Mouse (Mus musculus) forebrain, embryonic 16.5 days (tissue): ENCODE data around the gene Mmp23. TPM values are rescaled to one million over a fixed set of nuclear protein-coding genes. Genes with fewer than 3 reads are reported as not detected.
"Not testable (repeated sequence)": the region's sequence is repeated elsewhere in the genome, so short reads cannot be mapped to it uniquely, and the experiment has no call there.

Source experiments
- ATAC-seq: fragments of 200-750 bp; cut with Nextera tagmentation; 2 replicates; pipeline ENCODE4 v1.8.0; 2017; ENCODE audit warnings: mild to moderate bottlenecking, moderate library complexity
- H3K27ac ChIP-seq: fragments of 300-500 bp; sonication (generic); 2 replicates; pipeline ENCODE4 v1.5.1; 2014; ENCODE audit warnings: low read length, control low read depth
- H3K27me3 ChIP-seq: fragments of 300-500 bp; sonication (generic); replicated peaks from 2 replicates; pipeline ENCODE4 v1.6.1; 2014; ENCODE audit warnings: low read length; ENCODE audit not compliant: control insufficient read depth, insufficient read depth
- H3K36me3 ChIP-seq: fragments of 300-500 bp; sonication (generic); 2 replicates; pipeline ENCODE4 v1.6.1; 2014; ENCODE audit not compliant: control insufficient read depth, insufficient read depth
- H3K4me1 ChIP-seq: fragments of 300-500 bp; sonication (generic); replicated peaks from 2 replicates; pipeline ENCODE4 v1.6.1; 2014; ENCODE audit warnings: low read length; ENCODE audit not compliant: control insufficient read depth, insufficient read depth
- H3K4me2 ChIP-seq: fragments of 300-500 bp; sonication (generic); 2 replicates; pipeline ENCODE4 v1.6.1; 2014; ENCODE audit warnings: mild to moderate bottlenecking, low read length, control low read depth
- H3K4me3 ChIP-seq: fragments of 300-500 bp; sonication (generic); replicated peaks from 2 replicates; pipeline ENCODE4 v1.5.1; 2014; ENCODE audit warnings: mild to moderate bottlenecking, low read length, control low read depth
- H3K9ac ChIP-seq: fragments of 300-500 bp; sonication (generic); replicated peaks from 2 replicates; pipeline ENCODE4 v1.6.1; 2014; ENCODE audit warnings: low read depth, low read length, control low read depth
- H3K9me3 ChIP-seq: fragments of 300-500 bp; sonication (generic); 2 replicates; pipeline ENCODE4 v1.6.1; 2016; ENCODE audit warnings: low read length; ENCODE audit not compliant: control insufficient read depth
- WGBS: fragments of 180-500 bp; shearing (Covaris S2); extraction: QIAGEN DNeasy Blood & Tissue Kit; methylation state at CpG from one replicate; pipeline ENCODE4 v1.1.7; 2014; 5-methylcytosine and 5-hydroxymethylcytosine counted together
- polyA plus RNA-seq: library from polyadenylated mRNA; unstranded; fragments of >200 nt; fragmentation: Nextera tagmentation; extraction: Ambion mirVana; gene quantifications from 2 replicates; pipeline ENCODE4 v1.2.1, GENCODE M21; 2015

The Mmp23 gene
- polyA plus RNA-seq, 1 experiment from 2014 or later, result 3.0 TPM

DNA sequence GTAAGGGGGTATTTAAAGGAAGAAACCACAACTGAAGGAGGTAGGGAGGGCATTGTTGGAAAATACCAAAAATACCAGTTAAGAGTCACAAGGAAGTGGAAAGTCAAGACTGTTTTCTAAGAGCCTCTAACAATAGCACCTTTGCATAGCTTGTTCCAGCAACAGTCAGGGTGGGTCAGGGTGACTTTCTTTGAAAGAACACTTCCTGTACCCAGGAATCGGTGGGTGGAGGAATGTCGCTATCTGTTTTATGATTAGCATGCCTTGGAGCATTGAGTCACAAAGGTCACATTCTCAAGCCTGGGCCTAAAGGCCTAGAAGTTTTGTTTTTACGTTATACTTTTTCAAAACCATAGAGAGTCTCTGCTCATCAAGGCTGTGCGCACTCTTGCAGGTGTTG is 34.6 kb upstream of the Mmp23 start:
- 89% methylated on average over 4 of the region's 4 CpGs for WGBS
- not testable (repeated sequence) for H3K4me1 ChIP-seq, H3K9me3 ChIP-seq, H3K4me3 ChIP-seq, H3K27me3 ChIP-seq, ATAC-seq, H3K27ac ChIP-seq, H3K36me3 ChIP-seq, H3K4me2 ChIP-seq, H3K9ac ChIP-seq

DNA sequence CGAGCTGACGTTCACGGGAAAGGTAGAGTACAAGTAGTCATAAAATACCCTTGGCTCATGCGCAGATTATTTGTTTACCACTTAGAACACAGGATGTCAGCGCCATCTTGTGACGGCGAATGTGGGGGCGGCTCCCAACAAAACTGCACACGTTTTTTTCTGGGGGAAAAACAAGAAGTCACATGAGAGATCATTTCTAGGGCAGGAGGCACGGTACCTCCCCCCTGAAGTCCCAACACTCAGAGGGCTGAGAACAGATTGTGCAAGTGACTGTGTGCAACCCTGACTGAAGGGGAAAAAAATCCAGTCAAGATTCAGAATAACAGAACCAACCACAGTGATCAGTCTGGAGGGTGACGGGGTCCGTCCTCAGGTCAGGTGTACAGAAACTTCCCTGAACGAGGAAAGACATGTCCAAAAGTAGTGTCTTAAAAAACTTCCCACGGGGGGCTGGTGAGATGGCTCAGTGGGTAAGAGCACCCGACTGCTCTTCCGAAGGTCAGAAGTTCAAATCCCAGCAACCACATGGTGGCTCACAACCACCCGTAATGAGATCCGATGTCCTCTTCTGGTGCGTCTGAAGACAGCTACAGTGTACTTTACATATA is 30.6 kb upstream of the Mmp23 start:
- WGBS, result 89% methylated on average over 16 of the region's 19 CpGs

DNA sequence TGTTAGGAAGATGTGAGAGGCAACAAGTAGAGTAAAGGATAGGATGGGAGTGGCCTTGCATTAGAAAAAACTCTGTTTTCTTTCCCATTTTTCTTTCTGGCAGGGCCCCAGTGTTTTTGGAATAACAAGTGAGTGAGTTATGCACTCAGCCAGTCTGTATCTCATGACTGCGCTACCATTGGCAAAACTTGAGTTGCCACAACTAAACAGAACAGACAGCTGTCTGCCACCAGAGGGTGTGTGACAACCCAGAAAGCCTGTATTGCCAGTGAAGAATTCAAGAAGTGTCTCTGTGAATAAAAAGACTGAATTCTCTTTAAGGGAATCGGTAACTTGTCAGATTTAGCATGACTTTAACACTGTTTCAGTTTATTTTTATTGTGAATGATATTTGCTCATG is 22.8 kb upstream of the Mmp23 start:
- Histone ChIP-seq H3K4me1 (no peaks in the 10 kb centered on the region), H3K27ac (no peak overlapping the region)
- WGBS, result 66% methylated on average over 2 of the region's 2 CpGs

More for the DNA sequence above, 30.6 kb upstream of the Mmp23 start:
- ATAC-seq, H3K4me1 ChIP-seq, H3K4me2 ChIP-seq, H3K9me3 ChIP-seq, H3K27me3 ChIP-seq, H3K27ac ChIP-seq, H3K4me3 ChIP-seq, H3K36me3 ChIP-seq, H3K9ac ChIP-seq: not testable (repeated sequence)

DNA sequence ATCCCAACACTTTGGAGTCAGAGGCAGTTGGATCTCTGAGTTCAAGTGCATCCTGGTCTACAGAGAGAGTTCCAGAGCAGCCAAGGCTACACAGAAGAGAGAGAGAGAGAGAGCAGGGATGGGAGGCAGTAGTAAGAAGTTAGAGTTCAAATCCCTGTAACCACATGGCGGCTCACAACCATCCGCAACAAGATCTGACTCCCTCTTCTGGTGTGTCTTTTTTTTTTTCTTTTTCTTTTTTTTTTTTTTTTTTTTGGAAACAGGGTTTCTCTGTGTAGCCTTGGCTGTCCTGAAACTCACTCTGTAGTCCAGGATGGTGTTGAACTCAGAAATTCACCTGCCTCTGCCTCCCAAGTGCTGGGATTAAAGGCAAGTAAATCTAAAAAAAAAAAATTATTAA is 18.9 kb upstream of the Mmp23 start:
- no peak overlapping the region for H3K4me3 ChIP-seq
- WGBS, result 63% methylated on average over 2 of the region's 2 CpGs
- no peaks in the 10 kb centered on the region for H3K36me3 ChIP-seq
- no peak overlapping the region for H3K4me2 ChIP-seq
- ATAC-seq, result no peak
- H3K27me3 ChIP-seq, result no peaks in the 10 kb centered on the region
- H3K4me1 ChIP-seq, result peaks cover 14% of the 10 kb centered on the region
- no peaks in the 10 kb centered on the region for H3K9me3 ChIP-seq
- H3K27ac ChIP-seq, result no peak overlapping the region
- H3K9ac ChIP-seq, result no peak overlapping the region

More for the DNA sequence above, 22.8 kb upstream of the Mmp23 start:
- H3K4me3 ChIP-seq, result no peak overlapping the region
- no peak overlapping the region for H3K4me2 ChIP-seq
- no peaks in the 10 kb centered on the region for H3K9me3 ChIP-seq
- H3K36me3 ChIP-seq, result no peaks in the 10 kb centered on the region
- no peak overlapping the region for H3K9ac ChIP-seq
- H3K27me3 ChIP-seq, result no peaks in the 10 kb centered on the region
- no peak for ATAC-seq

DNA sequence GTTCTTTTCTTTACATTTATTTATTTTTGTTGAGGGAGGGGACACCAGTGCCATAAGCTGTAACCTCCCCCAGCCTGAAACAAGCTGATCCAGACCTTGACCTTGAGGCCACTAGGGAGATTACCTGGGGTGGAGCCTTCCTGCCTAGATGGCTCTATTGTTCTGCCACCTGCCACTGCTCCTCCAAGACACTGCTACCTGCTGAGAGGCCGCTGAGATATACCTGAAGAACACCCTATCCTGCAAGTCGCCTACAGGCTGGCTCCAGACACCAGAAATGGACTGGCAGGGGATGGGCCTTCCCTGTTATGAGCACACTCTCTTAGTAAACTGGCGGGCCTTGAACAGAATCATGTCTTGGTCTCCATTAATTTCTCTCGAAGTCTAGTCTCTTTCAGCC is 17.1 kb upstream of the Mmp23 start:
- not testable (repeated sequence) for H3K27me3 ChIP-seq, H3K9me3 ChIP-seq, ATAC-seq, H3K36me3 ChIP-seq, H3K9ac ChIP-seq, H3K4me3 ChIP-seq, H3K4me2 ChIP-seq, H3K27ac ChIP-seq
- WGBS, result 62% methylated on average over 4 of the region's 4 CpGs
- peaks cover 20% of the 10 kb centered on the region for H3K4me1 ChIP-seq

DNA sequence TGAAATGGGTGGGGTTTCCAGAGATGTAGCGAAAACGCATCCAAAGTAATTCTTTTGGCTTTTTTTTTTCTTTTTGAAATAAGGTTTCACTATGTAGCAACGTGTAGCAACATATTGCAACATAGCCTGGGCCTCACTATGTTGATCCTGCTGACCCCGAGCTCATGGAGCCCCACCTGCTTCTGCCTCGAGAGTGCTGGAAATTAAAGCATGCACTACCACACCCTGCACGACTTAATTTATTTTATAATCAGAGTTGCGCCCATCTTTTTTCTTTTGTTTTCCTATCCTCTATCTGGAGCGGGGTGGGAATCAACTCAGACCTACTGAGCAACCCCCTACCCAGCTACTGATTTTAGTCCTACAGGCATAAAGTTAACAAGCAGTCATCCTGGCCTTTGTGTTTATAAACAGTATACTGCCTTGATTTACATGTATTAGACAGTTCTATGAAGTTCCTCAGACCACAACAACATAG is 16.5 kb upstream of the Mmp23 start:
- 0 out of 2 replicates have a peak, but pooled peaks cover 5% of the 10 kb centered on the region for H3K36me3 ChIP-seq
- no peak; the same call in 1 of the 2 replicates for ATAC-seq
- H3K4me3 ChIP-seq, result peak overlapping the region; percentile 67
- peak overlapping the region; percentile 17 for H3K9ac ChIP-seq
- WGBS, result 1% methylated on average over 8 of the region's 8 CpGs
- H3K4me2 ChIP-seq, result peak overlapping the region; percentile 65
- no peaks in the 10 kb centered on the region for H3K27me3 ChIP-seq
- H3K27ac ChIP-seq, result no peak overlapping the region
- no peaks in the 10 kb centered on the region for H3K9me3 ChIP-seq
- peaks cover 20% of the 10 kb centered on the region for H3K4me1 ChIP-seq

DNA sequence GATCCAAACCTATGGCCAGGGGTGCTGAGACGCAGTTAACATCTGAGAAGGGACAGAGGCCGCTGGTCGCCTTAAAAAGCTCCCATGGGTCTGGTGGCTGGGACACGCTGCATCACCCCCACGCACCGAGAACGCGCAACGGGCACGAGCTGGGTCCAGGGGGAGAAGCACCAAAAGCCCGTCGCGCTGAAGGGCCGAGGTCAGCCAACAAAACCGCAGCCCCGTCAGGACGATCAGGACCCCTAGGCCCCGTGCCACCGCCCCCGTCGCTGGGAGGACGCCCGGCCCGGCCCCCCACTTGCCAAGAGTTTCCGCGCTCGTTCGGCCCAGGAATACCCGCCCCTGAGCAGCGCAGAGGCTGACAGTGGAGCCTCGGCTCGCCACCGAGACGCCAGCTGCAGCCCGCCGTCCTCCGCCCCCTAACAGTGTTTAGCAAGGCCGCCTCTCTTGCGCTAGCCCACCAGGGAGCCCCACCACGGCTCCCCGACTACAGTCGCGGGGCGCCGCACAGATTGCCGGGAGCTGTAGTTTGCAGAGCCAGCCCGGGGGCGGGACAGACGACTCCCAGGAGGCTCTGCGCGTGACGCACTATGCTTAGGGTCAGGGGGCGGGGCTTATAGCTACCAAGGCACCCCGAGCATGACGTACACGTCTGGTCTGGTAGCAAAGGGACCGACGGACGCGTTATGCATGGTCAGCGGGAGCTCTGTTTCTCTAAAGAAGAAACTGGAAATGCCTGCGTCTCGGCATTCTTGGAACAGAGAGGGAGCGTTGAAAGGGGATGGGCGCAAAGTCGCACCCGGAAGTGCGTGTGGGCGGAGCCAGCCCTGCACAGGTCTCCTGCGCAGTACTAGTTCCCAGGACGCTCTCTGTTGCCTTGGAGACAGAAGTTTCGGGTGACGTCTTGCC is 15.8 kb upstream of the Mmp23 start, which contains the start of gene Mib2:
Gene Mib2 (minus strand): TSS at position 510 of the 909 bp plus-strand sequence.
- ATAC-seq, result peak; percentile 99
- WGBS, result under 1% methylated on average over 73 of the region's 73 CpGs
- Histone ChIP-seq H3K9me3 (no peaks in the 10 kb centered on the region), H3K4me1 (peaks cover 20% of the 10 kb centered on the region), H3K9ac (peak within 1 kb of the TSS; percentile 88), H3K27ac (peak within 1 kb of the TSS; percentile 63), H3K36me3 (0 out of 2 replicates have a peak, but pooled peaks cover 5% of the 10 kb centered on the region), H3K4me2 (peak within 1 kb of the TSS; percentile 94), H3K27me3 (no peaks in the 10 kb centered on the region), H3K4me3 (peak within 1 kb of the TSS; percentile 67)

DNA sequence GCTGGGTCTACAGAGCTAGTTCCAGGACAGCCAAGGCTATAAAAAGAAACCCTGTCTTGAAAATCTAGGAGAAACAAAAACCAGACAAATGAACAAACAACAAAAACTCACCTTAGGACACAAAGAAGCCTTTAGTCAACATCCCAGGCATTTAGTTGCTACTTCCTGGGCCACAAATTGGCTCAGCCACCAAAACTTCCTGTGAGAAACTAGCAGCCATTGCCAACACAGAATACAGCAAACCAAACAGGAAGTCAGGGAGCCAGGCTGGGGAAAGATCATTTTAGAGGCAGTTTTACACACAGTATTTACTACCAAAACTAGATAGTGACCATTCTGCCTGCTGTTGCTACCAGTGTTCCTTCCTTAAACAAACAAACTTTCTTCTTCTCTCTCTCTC is 13.7 kb upstream of the Mmp23 start:
- H3K4me3 ChIP-seq, result no peak overlapping the region
- H3K9ac ChIP-seq, result no peak overlapping the region
- no peaks in the 10 kb centered on the region for H3K9me3 ChIP-seq
- H3K4me1 ChIP-seq, result peaks cover 20% of the 10 kb centered on the region
- 0 out of 2 replicates have a peak, but pooled peaks cover 5% of the 10 kb centered on the region for H3K36me3 ChIP-seq
- no peak overlapping the region for H3K4me2 ChIP-seq
- H3K27ac ChIP-seq, result no peak overlapping the region
- ATAC-seq, result no peak
- H3K27me3 ChIP-seq, result no peaks in the 10 kb centered on the region

DNA sequence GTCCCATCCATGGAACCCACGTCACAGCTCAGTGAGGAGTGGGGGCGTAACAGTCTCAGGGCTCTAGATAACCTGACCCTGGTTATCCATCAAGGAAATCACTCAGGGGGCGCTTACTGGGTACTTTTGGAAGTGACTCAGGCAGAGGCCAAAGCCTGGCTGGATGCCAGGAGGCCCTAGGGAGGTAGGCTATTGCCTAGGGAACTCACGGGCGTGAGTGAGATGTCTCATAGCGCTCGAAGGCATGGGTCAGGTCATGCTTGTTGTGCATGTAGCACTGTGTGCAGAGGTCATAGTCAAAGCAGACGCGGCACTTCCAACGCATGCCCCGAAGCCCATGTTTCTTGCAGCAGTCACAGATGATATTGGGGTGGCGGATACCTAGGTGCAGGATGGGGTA is 7.5 kb upstream of the Mmp23 start:
- Histone ChIP-seq H3K4me1 (no peaks in the 10 kb centered on the region), H3K4me2 (no peak overlapping the region), H3K9ac (no peak overlapping the region), H3K36me3 (0 out of 2 replicates have a peak, but pooled peaks cover 5% of the 10 kb centered on the region), H3K27ac (no peak overlapping the region), H3K27me3 (peaks cover 6% of the 10 kb centered on the region), H3K4me3 (no peak overlapping the region), H3K9me3 (no peaks in the 10 kb centered on the region)
- WGBS, result 86% methylated on average over 12 of the region's 12 CpGs
- ATAC-seq, result no peak
